Mouse (Mus musculus): Measurements from ENCODE around the gene Klrd1. TPM values are rescaled to one million over a fixed set of nuclear protein-coding genes. Genes with fewer than 3 reads are reported as not detected.

The Klrd1 gene
- total RNA-seq, 2 experiments from 2014 or later, result 0.66 to 0.70 TPM

Other genes starting within 250 kb of the Klrd1 start
- gene Clec12a, start 249.1 kb upstream of the Klrd1 start, total RNA-seq (2021), result 1 to 10 TPM in 1 of 2 experiments, under 1 TPM in 1; 0.70 to 3.4 TPM
- under 1 TPM; 0.22 to 0.30 TPM for gene Clec12b, start 205.9 kb upstream of the Klrd1 start, total RNA-seq (2021)
- 1 to 10 TPM; 1.4 to 2.0 TPM for gene Clec1b, start 194.5 kb upstream of the Klrd1 start, total RNA-seq (2021)
- 1 to 10 TPM in 1 of 2 experiments, under 1 TPM in 1; 0.53 to 1.6 TPM for gene Clec9a, start 182.9 kb upstream of the Klrd1 start, total RNA-seq (2021)
- gene Clec1a, start 139.8 kb upstream of the Klrd1 start, total RNA-seq (2021), result 1 to 10 TPM; 4.0 to 4.5 TPM
- under 1 TPM in 1 of 2 experiments, not detected in 1; 0.80 TPM for gene Olr1, start 84.6 kb upstream of the Klrd1 start, total RNA-seq (2021)
- not detected for gene Tmem52b, start 79.2 kb upstream of the Klrd1 start, total RNA-seq (2021)
- gene Gabarapl1, start 58.6 kb upstream of the Klrd1 start, total RNA-seq (2021), result 100 to 1,000 TPM; 283 to 313 TPM
- under 1 TPM in 1 of 2 experiments, not detected in 1; 0.22 TPM for gene Klre1, start 13.9 kb upstream of the Klrd1 start, total RNA-seq (2021)
- gene Klrk1, start 32.1 kb downstream of the Klrd1 start, total RNA-seq (2021), result under 1 TPM; 0.96 TPM
- gene Klrc3, start 51.6 kb downstream of the Klrd1 start, total RNA-seq (2021), result under 1 TPM in 1 of 2 experiments, not detected in 1; 0.63 TPM
- under 1 TPM; 0.17 to 0.42 TPM for gene Klrc2, start 68.9 kb downstream of the Klrd1 start, total RNA-seq (2021)
- gene Klrc1, start 87.2 kb downstream of the Klrd1 start, total RNA-seq (2021), result under 1 TPM; 0.33 to 0.77 TPM
- not detected for gene Klri1, start 125.3 kb downstream of the Klrd1 start, total RNA-seq (2021)
- under 1 TPM in 1 of 2 experiments, not detected in 1; 0.10 TPM for gene Klri2, start 148.7 kb downstream of the Klrd1 start, total RNA-seq (2021)
- not detected for gene Gm156, start 192.5 kb downstream of the Klrd1 start, total RNA-seq (2021)